10 mouse cellular contexts compared by ENCODE assay signal in the genomic region with DNA sequence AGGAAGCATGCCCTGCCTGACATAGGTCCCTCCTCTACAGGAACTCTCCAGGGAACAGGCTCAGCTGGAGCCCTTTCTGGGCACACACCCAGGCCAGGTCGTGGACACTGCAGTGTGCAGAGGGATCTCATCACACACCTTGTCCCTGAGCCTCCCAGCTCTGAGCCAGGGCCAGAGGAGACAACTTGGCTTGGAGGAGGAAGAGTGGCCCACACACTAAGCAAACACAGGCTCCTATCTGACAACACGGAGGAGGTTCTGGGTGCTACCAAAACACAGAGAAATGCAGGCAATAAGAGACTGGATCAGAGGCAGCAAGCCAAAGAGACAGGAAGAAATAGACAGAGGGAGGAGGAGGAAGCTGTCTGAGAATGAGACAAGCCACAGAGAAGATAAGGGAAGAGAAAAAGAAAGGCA. TPM values are rescaled to one million over a fixed set of nuclear protein-coding genes. Genes with fewer than 3 reads are reported as not detected.
DNase-seq lines count a peak whose midpoint lies in the region; ATAC-seq lines count a peak whose summit lies in the region.
"Had no signal": no experiment of that assay in that cellular context is flagged by ENCODE, and none has a peak within 500 bp of the region (broad histone marks: within the 10 kb centered on the region; RNA-seq: fewer than 3 reads in every experiment).

No protein-coding gene starts in this region.

- H3K4me3 ChIP-seq in limb, embryonic 13.5 days: no peak overlapping the region
- H3K4me3 ChIP-seq in limb, embryonic 10.5 days: no peak overlapping the region
- no peak overlapping the region for H3K4me3 ChIP-seq in embryonic facial prominence, embryonic 10.5 days
- H3K4me3 ChIP-seq in liver, embryonic 12.5 days: no peak overlapping the region
- no peak overlapping the region for H3K4me3 ChIP-seq in forebrain, embryonic 15.5 days
- H3K4me3 ChIP-seq in forebrain, embryonic 11.5 days (ENCODE audit: low read depth, low read length): no peak overlapping the region

- DNase-seq in limb, embryonic 10.5 days (ENCODE audit: low spot score): no peak
- DNase-seq in adipocyte (ENCODE audit: low spot score): peak; percentile 69
- no peak for DNase-seq in embryonic facial prominence, embryonic 10.5 days (ENCODE audit: low spot score)
- no peak for DNase-seq in forebrain, embryonic 11.5 days (ENCODE audit: low spot score)
- DNase-seq: midbrain, embryonic 14.5 days; retina, postnatal 1 day had no signal

- no peak overlapping the region for H3K9ac ChIP-seq in limb, embryonic 13.5 days
- H3K9ac ChIP-seq in liver, embryonic 12.5 days: no peak overlapping the region
- no peak overlapping the region for H3K9ac ChIP-seq in forebrain, embryonic 15.5 days (replicated peaks)
- no peak overlapping the region for H3K9ac ChIP-seq in forebrain, embryonic 11.5 days (ENCODE audit: low read length)

- peak overlapping the region; percentile 15; the same call in 1 of the 2 replicates for H3K27ac ChIP-seq in limb, embryonic 13.5 days
- no peak overlapping the region; the same call in 1 of the 2 replicates for H3K27ac ChIP-seq in limb, embryonic 10.5 days
- H3K27ac ChIP-seq in embryonic facial prominence, embryonic 10.5 days (replicated peaks): peak overlapping the region; percentile 16; the same call in 1 of the 2 replicates
- peak overlapping the region; percentile 50 for H3K27ac ChIP-seq in liver, embryonic 12.5 days
- H3K27ac ChIP-seq in forebrain, embryonic 15.5 days (replicated peaks): no peak overlapping the region
- H3K27ac ChIP-seq in forebrain, embryonic 11.5 days (ENCODE audit: low read depth, low read length): no peak overlapping the region

- no peak overlapping the region for H3K4me2 ChIP-seq in limb, embryonic 13.5 days (replicated peaks)
- no peak overlapping the region for H3K4me2 ChIP-seq in liver, embryonic 12.5 days
- no peak overlapping the region for H3K4me2 ChIP-seq in forebrain, embryonic 15.5 days (replicated peaks)
- no peak overlapping the region for H3K4me2 ChIP-seq in forebrain, embryonic 11.5 days (ENCODE audit: low read depth, low read length, severe bottlenecking)

- no peaks in the 10 kb centered on the region for H3K9me3 ChIP-seq in limb, embryonic 13.5 days
- no peaks in the 10 kb centered on the region for H3K9me3 ChIP-seq in limb, embryonic 10.5 days (replicated peaks)
- H3K9me3 ChIP-seq in embryonic facial prominence, embryonic 10.5 days: no peaks in the 10 kb centered on the region
- no peaks in the 10 kb centered on the region for H3K9me3 ChIP-seq in liver, embryonic 12.5 days (replicated peaks)
- no peaks in the 10 kb centered on the region for H3K9me3 ChIP-seq in forebrain, embryonic 15.5 days
- H3K9me3 ChIP-seq in forebrain, embryonic 11.5 days (ENCODE audit: control insufficient read depth, low read length): no peaks in the 10 kb centered on the region

- H3K36me3 ChIP-seq in limb, embryonic 13.5 days: peaks cover 20% of the 10 kb centered on the region
- peaks cover 42% of the 10 kb centered on the region for H3K36me3 ChIP-seq in limb, embryonic 10.5 days
- peaks cover 25% of the 10 kb centered on the region for H3K36me3 ChIP-seq in embryonic facial prominence, embryonic 10.5 days (replicated peaks)
- no peaks in the 10 kb centered on the region for H3K36me3 ChIP-seq in liver, embryonic 12.5 days
- no peaks in the 10 kb centered on the region for H3K36me3 ChIP-seq in forebrain, embryonic 15.5 days
- no peaks in the 10 kb centered on the region for H3K36me3 ChIP-seq in forebrain, embryonic 11.5 days (ENCODE audit: control insufficient read depth, insufficient read depth, low read length)

- no peak for ATAC-seq in limb, embryonic 13.5 days (ENCODE audit: low FRiP score, low read depth)
- ATAC-seq in liver, embryonic 12.5 days: no peak
- ATAC-seq in inflammation-experienced regulatory T-cells, adult 6 months: no peak
- no peak for ATAC-seq in forebrain, embryonic 15.5 days (replicated peaks)
- ATAC-seq in forebrain, embryonic 11.5 days (replicated peaks; ENCODE audit: low FRiP score): no peak

- H3K27me3 ChIP-seq in limb, embryonic 13.5 days: no peaks in the 10 kb centered on the region
- H3K27me3 ChIP-seq in limb, embryonic 10.5 days (ENCODE audit: low read depth, poor library complexity, severe bottlenecking): no peaks in the 10 kb centered on the region
- no peaks in the 10 kb centered on the region for H3K27me3 ChIP-seq in embryonic facial prominence, embryonic 10.5 days (replicated peaks; ENCODE audit: low read depth, poor library complexity, severe bottlenecking)
- H3K27me3 ChIP-seq in liver, embryonic 12.5 days (replicated peaks): no peaks in the 10 kb centered on the region
- H3K27me3 ChIP-seq in forebrain, embryonic 15.5 days: no peaks in the 10 kb centered on the region
- H3K27me3 ChIP-seq in forebrain, embryonic 11.5 days (ENCODE audit: control insufficient read depth, insufficient read depth, low read length): no peaks in the 10 kb centered on the region

- WGBS in limb, embryonic 13.5 days: 62% methylated on average over 2 of the region's 2 CpGs
- WGBS in limb, embryonic 10.5 days: 68% methylated on average over 2 of the region's 2 CpGs
- whole genome bisulfite sequencing in embryonic facial prominence, embryonic 10.5 days: 60% methylated on average over 2 of the region's 2 CpGs
- WGBS in liver, embryonic 12.5 days (ENCODE audit: insufficient replicate concordance): 3% methylated on average over 2 of the region's 2 CpGs
- WGBS in forebrain, embryonic 15.5 days: 59% methylated on average over 2 of the region's 2 CpGs
- 57% methylated on average over 2 of the region's 2 CpGs for WGBS in forebrain, embryonic 11.5 days

- H3K4me1 ChIP-seq in limb, embryonic 13.5 days: peaks cover 51% of the 10 kb centered on the region
- peaks cover 49% of the 10 kb centered on the region for H3K4me1 ChIP-seq in limb, embryonic 10.5 days
- H3K4me1 ChIP-seq in embryonic facial prominence, embryonic 10.5 days: peaks cover 55% of the 10 kb centered on the region
- H3K4me1 ChIP-seq in liver, embryonic 12.5 days: peaks cover 33% of the 10 kb centered on the region
- no peaks in the 10 kb centered on the region for H3K4me1 ChIP-seq in forebrain, embryonic 15.5 days
- no peaks in the 10 kb centered on the region for H3K4me1 ChIP-seq in forebrain, embryonic 11.5 days (replicated peaks; ENCODE audit: control insufficient read depth, insufficient read depth, low read length)

RNA-seq across cellular contexts. Expression of a gene that starts 42.7 kb away (rescaled TPM):
- polyA plus RNA-seq in limb, embryonic 13.5 days (2015; fragmentation: Nextera tagmentation; extraction: Ambion mirVana): 44.4 and 45.1 TPM in 2 replicates
- 38.6 and 46.7 TPM in 2 replicates for polyA plus RNA-seq in limb, embryonic 10.5 days (2016; fragmentation: Nextera tagmentation; extraction: Ambion mirVana)
- polyA plus RNA-seq in embryonic facial prominence, embryonic 10.5 days (2016; fragmentation: Nextera tagmentation; extraction: Ambion mirVana): 27.4 and 30.4 TPM in 2 replicates
- 13.1 and 16.1 TPM in 2 replicates for polyA plus RNA-seq in liver, embryonic 12.5 days (2016; fragmentation: Nextera tagmentation; extraction: Ambion mirVana)
- polyA plus RNA-seq in inflammation-experienced regulatory T-cells, adult 6 months (2017; shearing (Covaris generic)): 10 to 100 TPM in 2 of 3 experiments, 1 to 10 TPM in 1; 9.1 to 16.3 (median 15.5) TPM
- 6.0 and 7.9 TPM in 2 replicates for polyA plus RNA-seq in forebrain, embryonic 15.5 days (2015; fragmentation: Nextera tagmentation; extraction: Ambion mirVana)
- polyA plus RNA-seq in forebrain, embryonic 11.5 days (2014; fragmentation: Nextera tagmentation; extraction: Ambion mirVana): 15.6 and 17.1 TPM in 2 replicates

RNA-seq across cellular contexts. Expression of a gene that starts 43.8 kb away (rescaled TPM):
- polyA plus RNA-seq in limb, embryonic 13.5 days (2015; fragmentation: Nextera tagmentation; extraction: Ambion mirVana): 0.15 and 0.33 TPM in 2 replicates
- polyA plus RNA-seq in limb, embryonic 10.5 days (2016; fragmentation: Nextera tagmentation; extraction: Ambion mirVana): 0.08 and 0.13 TPM in 2 replicates
- polyA plus RNA-seq in embryonic facial prominence, embryonic 10.5 days (2016; fragmentation: Nextera tagmentation; extraction: Ambion mirVana): 0.06 and 0.15 TPM in 2 replicates
- 0.16 and 0.20 TPM in 2 replicates for polyA plus RNA-seq in liver, embryonic 12.5 days (2016; fragmentation: Nextera tagmentation; extraction: Ambion mirVana)
- polyA plus RNA-seq in inflammation-experienced regulatory T-cells, adult 6 months (2017; shearing (Covaris generic)): not detected
- polyA plus RNA-seq in forebrain, embryonic 15.5 days (2015; fragmentation: Nextera tagmentation; extraction: Ambion mirVana): 0.13 and 0.14 TPM in 2 replicates
- 0.24 and 0.27 TPM in 2 replicates for polyA plus RNA-seq in forebrain, embryonic 11.5 days (2014; fragmentation: Nextera tagmentation; extraction: Ambion mirVana)

Comparison
In these comparisons a context has a peak if more than half of its experiments do, and no peak if none do; other contexts are left out.
1. H3K27ac ChIP-seq: peak in limb, embryonic 13.5 days (single experiment), embryonic facial prominence, embryonic 10.5 days (single experiment) and liver, embryonic 12.5 days (single experiment); none in limb, embryonic 10.5 days (single experiment), forebrain, embryonic 15.5 days (single experiment) and forebrain, embryonic 11.5 days (single experiment).